Mouse (Mus musculus) lung, postnatal 0 days (tissue): ENCODE data around the gene Ccdc65.

ENCODE experiments used
- CTCF ChIP-seq: IDR thresholded peaks from 2 replicates; pipeline ENCODE4 v1.5.1; 2016; ENCODE audit warnings: antibody characterized with exemption, mild to moderate bottlenecking
- EP300 ChIP-seq: IDR thresholded peaks from 2 replicates; pipeline ENCODE4 v1.6.1; 2016; ENCODE audit warnings: antibody characterized with exemption, mild to moderate bottlenecking, control low read depth

GRCm38 (mm10) chr15:98730790-98731189 lies 22.8 kb downstream of the Ccdc65 start:
- TF ChIP-seq CTCF: no peak
- TF ChIP-seq EP300: no peak
